Mouse (Mus musculus): ENCODE data around the gene Tmbim1.
"Not testable (repeated sequence)": the region's sequence is repeated elsewhere in the genome, so short reads cannot be mapped to it uniquely, and the experiment has no call there.

The Tmbim1 gene

GRCm38 (mm10) chr1:74326916-74327315 is 21.5 kb upstream of the Tmbim1 start:
- not testable (repeated sequence) for DNase-seq

- DNase-seq: no peak
These were observed 16.0 kb upstream of the Tmbim1 start for GRCm38 (mm10) chr1:74321396-74321795.

- no peak for DNase-seq
These were observed 13.3 kb upstream of the Tmbim1 start for GRCm38 (mm10) chr1:74318711-74319110.

- DNase-seq: no peak
These were observed 10.8 kb upstream of the Tmbim1 start for GRCm38 (mm10) chr1:74316114-74316827.

GRCm38 (mm10) chr1:74314796-74315195 is 9.4 kb upstream of the Tmbim1 start:
- DNase-seq: no peak

- DNase-seq: peak; percentile 51 to 83
These were observed 7.7 kb upstream of the Tmbim1 start for GRCm38 (mm10) chr1:74313049-74313692.

- DNase-seq: peak in 1 of 2 experiments; percentile 56
These were observed 4.3 kb upstream of the Tmbim1 start for GRCm38 (mm10) chr1:74309767-74310166.

GRCm38 (mm10) chr1:74308001-74308964 is 2.9 kb upstream of the Tmbim1 start:
- no peak for DNase-seq

GRCm38 (mm10) chr1:74307146-74307545 is 1.7 kb upstream of the Tmbim1 start:
- no peak for DNase-seq

GRCm38 (mm10) chr1:74304946-74305345 is 476 bp downstream of the Tmbim1 start:
- no peak for DNase-seq

- DNase-seq: peak in 1 of 2 experiments; percentile 54
These were observed 1.1 kb downstream of the Tmbim1 start for GRCm38 (mm10) chr1:74304339-74304790.

- DNase-seq: peak; percentile 87 to 88
These were observed 1.7 kb downstream of the Tmbim1 start for GRCm38 (mm10) chr1:74303509-74304338.

GRCm38 (mm10) chr1:74302835-74303234 is 2.6 kb downstream of the Tmbim1 start:
- no peak for DNase-seq

GRCm38 (mm10) chr1:74302229-74302628 is 3.2 kb downstream of the Tmbim1 start:
- DNase-seq: no peak

GRCm38 (mm10) chr1:74300347-74301110 is 4.9 kb downstream of the Tmbim1 start:
- no peak for DNase-seq

GRCm38 (mm10) chr1:74298996-74299395 is 6.4 kb downstream of the Tmbim1 start:
- DNase-seq: peak; percentile 74 to 81

- DNase-seq: no peak
These were observed 7.2 kb downstream of the Tmbim1 start for GRCm38 (mm10) chr1:74298157-74298750.

- peak; percentile 74 to 86 for DNase-seq
These were observed 8.2 kb downstream of the Tmbim1 start for GRCm38 (mm10) chr1:74297269-74297668.

- DNase-seq: peak; percentile 47 to 51
These were observed 8.9 kb downstream of the Tmbim1 start for GRCm38 (mm10) chr1:74296477-74296876.

GRCm38 (mm10) chr1:74295456-74296171 is 9.8 kb downstream of the Tmbim1 start:
- DNase-seq: peak; percentile 96 to 98

All from lung, adult 18-20 months (tissue).